ENCODE assay signal across 10 mouse cellular contexts in genomic region chr5:128499488-128499887, GRCm38 (mm10).
"Had no signal": no experiment of that assay in that cellular context is flagged by ENCODE, and none has a peak within 500 bp of the region (broad histone marks: within the 10 kb centered on the region; RNA-seq: fewer than 3 reads in every experiment).

No protein-coding gene starts in this region.

- H3K9me3 ChIP-seq: limb, embryonic 12.5 days; lung, embryonic 15.5 days had no signal

- H3K27me3 ChIP-seq: limb, embryonic 12.5 days; liver, embryonic 12.5 days; liver, embryonic 15.5 days; lung, embryonic 15.5 days; megakaryocyte, embryonic 14.5 days had no signal

- H3K27ac ChIP-seq: left cerebral cortex, adult 2 months; limb, embryonic 12.5 days; liver, embryonic 12.5 days; liver, embryonic 15.5 days; lung, embryonic 15.5 days had no signal

- H3K9ac ChIP-seq: limb, embryonic 12.5 days; liver, embryonic 12.5 days; liver, embryonic 15.5 days; lung, embryonic 15.5 days had no signal

- H3K36me3 ChIP-seq: limb, embryonic 12.5 days; liver, embryonic 12.5 days; liver, embryonic 15.5 days; lung, embryonic 15.5 days had no signal

- DNase-seq: liver; lung, adult 18-20 months; thymus, adult 18-20 months had no signal

- H3K4me1 ChIP-seq: limb, embryonic 12.5 days; liver, embryonic 12.5 days; liver, embryonic 15.5 days; lung, embryonic 15.5 days; megakaryocyte, embryonic 14.5 days had no signal

- H3K4me2 ChIP-seq: limb, embryonic 12.5 days; liver, embryonic 12.5 days; liver, embryonic 15.5 days; lung, embryonic 15.5 days; midbrain, embryonic 11.5 days had no signal

- ATAC-seq: liver, embryonic 12.5 days had no signal

- H3K4me3 ChIP-seq: left cerebral cortex, adult 2 months; limb, embryonic 12.5 days; liver, embryonic 12.5 days; liver, embryonic 15.5 days; lung, embryonic 15.5 days; megakaryocyte, embryonic 14.5 days had no signal
